Mouse (Mus musculus): ENCODE measurements around the gene Klhl29.
A peak's percentile ranks its signal among the peaks of the same experiment; 100 is the strongest.

Klhl29 gene

DNA sequence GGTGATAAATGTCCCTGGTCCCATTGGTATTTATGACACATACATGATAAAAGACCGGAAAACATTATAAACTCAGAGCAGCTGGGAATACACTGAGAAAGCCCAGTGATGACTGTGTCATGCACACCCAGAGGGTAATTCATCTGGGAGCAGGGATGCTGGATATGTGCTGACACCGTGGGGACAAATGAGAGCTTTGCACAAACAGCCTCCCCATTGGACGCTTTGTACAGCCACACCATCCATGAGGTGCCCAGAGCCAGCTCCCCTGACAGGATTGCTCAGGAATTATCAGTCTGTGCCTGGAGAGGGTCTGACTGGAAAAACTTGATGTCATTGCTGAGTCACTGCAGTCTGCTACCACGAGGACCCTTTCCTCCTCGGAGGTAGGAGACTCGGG is 266.9 kb downstream of the Klhl29 start:
- no peak for DNase-seq

- DNase-seq = no peak
These were observed 267.7 kb downstream of the Klhl29 start for GRCm38 (mm10) chr12:5107795-5108194.

GRCm38 (mm10) chr12:5104422-5105052 is 270.9 kb downstream of the Klhl29 start:
- no peak for DNase-seq

DNA sequence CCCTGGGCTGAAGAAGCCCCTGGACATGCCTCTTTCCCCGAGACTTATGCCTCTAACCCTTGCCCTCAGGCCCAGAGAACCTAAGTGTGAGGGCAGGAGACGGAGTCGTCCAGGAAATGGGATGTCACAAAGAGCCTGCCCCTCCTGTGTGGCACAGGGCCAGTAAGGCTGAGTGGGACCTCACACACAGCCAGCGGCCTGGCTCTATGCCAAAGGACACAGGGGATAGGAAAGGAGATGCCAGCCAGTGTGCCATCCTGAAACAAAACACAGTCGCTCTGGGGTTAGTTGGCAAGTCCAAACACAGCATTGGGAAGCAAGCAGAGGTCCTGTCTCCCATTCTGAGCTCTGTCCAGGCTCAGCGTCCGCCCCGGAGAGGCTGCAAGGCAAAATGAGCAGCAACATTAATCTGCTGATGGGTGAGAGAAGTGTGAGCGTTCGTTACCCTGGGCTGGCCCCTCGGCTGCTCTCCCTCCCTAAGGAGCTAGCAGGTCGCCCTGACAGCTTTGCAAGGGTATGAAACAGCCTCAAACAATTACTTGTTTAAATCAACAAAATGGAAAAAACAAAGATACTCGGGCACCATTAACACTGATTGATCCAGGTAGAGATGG is 274.0 kb downstream of the Klhl29 start:
- DNase-seq = no peak

DNA sequence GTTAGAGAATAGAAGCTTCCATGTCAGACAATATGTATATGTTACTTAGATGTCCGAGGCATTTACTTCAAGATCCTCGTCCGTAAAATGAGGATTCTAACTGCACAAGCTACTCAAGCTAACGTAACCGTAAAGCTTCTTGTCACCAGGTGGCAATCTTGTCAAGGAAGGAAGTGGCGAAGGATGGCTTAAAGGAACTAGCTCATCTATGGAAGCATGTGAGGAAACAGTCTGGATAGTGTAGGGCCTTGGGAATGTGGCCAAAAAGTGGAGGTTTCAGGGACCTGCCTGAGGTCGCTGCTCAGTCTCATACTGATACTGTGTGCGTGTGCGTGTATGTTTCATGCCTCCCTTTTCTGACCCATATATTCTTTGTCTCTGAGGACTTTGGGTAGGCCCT is 275.9 kb downstream of the Klhl29 start:
- no peak for DNase-seq

- DNase-seq = no peak
These were observed 286.8 kb downstream of the Klhl29 start for GRCm38 (mm10) chr12:5088639-5089038.

GRCm38 (mm10) chr12:5087787-5088519 is 287.5 kb downstream of the Klhl29 start:
- DNase-seq = peak; percentile 52

DNA sequence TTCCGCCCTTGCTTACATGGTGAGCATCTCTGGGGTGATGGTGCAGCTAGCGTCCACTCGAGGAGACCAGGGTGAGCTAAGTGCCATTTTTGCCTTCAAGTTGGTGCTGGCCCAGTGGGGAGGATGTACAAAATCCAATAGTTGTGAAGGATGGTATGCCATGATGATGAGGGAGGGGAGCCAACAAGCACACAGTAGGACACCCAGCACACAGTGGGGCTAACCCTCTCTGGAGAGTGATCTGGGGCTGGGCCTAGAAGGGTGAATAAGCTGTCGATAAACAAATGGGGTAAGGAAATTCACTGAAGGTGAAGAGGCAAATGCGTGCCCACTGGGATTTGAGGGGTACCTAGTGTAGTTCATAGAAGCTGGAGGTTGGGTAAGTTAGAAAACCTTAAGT is 290.8 kb downstream of the Klhl29 start:
- DNase-seq = no peak

- DNase-seq = no peak
These were observed 294.0 kb downstream of the Klhl29 start for GRCm38 (mm10) chr12:5081480-5081879.

DNA sequence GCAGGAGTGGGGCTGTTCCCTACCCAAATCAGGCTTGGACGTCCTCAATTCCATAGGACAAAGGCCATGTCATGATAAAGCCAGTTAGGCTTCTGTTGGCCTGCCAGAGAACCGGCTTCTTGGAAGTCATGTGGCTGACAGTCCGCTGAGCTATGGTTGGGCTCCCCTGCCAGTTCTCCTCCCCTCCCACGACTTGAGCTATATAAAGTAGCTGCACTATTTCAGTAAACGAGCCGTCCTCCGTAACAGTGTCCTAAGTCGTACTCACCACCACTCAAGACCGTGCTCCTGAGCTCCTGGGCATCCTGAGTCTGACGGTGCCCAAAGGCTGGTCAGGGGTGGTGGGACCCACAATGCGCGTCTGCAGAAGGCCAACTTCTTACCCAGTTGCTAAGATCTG is 302.3 kb downstream of the Klhl29 start:
- DNase-seq = peak; percentile 59

GRCm38 (mm10) chr12:5070131-5070530 is 305.4 kb downstream of the Klhl29 start:
- no peak for DNase-seq

GRCm38 (mm10) chr12:5067590-5067989 is 307.9 kb downstream of the Klhl29 start:
- no peak for DNase-seq

- DNase-seq = no peak
These were observed 327.4 kb downstream of the Klhl29 start for GRCm38 (mm10) chr12:5048104-5048503.

DNA sequence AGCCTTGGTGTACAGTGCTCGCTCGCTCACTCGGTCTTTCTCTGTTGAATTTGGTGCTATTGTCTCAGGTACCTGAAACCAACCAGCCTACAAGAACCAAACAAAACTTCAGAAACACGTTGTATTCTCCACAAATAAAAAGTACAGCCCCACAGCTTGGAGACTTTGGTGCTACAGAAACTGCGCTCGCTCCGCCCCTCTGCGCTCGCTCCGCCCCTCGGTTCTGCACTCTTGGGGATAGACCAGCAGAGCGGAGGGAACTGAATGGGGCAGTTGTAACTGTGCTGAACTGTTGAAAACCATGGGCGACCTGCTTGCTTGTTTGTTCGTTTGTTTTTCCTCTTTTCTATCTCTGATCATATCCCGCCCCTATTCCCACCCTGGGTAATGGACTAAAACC is 331.3 kb downstream of the Klhl29 start:
- DNase-seq = no peak

DNA sequence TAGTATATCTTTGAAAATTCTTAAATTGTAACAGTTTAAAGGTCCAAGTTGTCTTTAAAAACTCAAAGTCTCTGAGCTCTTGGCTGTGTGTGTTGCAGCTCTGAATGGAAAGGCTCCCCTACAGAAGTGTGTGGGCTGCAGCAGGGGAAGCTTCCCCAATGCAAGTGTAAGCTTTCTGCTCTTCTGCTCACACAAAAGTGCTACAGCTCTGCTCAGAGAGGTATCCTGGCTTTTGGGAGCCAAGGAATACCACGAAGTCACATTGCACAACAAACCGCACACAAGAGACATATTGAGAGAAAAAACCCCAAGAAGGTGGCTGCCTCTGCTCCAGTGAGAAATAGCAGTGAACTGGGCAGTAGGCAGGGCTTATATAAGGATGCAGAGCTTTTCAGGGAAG is 337.5 kb downstream of the Klhl29 start:
- peak; percentile 38 for DNase-seq

DNA sequence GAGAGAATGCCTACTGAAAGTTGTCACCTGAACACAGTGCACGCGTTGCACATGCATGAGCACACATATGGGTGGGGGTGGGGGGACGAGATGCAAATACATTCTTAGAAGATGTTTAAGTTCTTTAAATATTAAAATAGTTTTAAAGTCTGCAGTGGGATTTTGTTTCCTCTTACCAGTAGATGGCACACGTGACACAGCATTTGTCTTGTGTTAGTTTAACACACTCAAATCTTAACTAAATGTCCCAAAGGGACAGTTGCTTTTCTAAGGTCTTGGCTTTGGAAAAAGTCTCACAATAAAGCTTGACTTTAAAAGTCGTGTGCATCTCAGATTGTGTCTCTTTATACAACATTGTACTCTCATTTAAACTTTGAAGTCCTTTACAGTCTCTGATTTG is 346.4 kb downstream of the Klhl29 start:
- DNase-seq = peak; percentile 19
